Mouse (Mus musculus) thymus, postnatal 25 days (tissue): Measurements from ENCODE around the gene Ube2m.

Experiments
- DNase-seq: peaks from one replicate; pipeline ENCODE4 v3.0.0; 2022

Gene Ube2m

DNA sequence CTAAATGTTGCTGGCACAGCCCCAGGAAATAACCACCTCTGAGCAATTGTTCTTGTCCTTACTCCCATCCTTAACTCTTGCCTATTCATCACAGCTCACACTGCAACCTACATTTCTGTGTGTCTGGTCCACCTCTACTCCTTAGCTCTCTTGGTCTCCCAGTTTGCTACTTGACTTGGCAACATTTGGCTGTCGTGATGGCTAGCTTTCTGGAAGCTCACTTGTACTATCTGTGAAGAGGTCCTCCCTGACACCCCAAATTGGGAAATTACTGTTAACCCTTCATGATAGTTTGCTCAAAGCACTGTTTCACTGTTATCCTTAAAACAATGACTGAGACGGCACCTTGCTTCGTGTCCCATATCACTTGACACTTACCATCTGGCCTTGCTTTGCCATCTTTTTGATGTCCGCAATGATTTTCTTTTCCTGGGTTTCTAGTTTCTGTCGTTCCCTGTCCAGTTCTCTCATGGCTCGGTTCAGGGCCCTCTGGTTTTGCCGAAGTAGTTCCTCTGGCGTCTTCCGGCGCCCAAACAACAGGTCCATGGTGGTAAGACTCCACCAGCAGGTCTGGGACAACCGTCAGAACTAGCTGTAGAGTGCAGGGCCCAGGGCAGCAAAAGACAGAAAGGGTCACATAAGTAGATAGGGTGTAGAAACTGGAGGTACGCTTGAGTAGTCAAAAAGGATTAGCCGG, 4.5 kb downstream of the Ube2m start:
- no peak for DNase-seq

DNA sequence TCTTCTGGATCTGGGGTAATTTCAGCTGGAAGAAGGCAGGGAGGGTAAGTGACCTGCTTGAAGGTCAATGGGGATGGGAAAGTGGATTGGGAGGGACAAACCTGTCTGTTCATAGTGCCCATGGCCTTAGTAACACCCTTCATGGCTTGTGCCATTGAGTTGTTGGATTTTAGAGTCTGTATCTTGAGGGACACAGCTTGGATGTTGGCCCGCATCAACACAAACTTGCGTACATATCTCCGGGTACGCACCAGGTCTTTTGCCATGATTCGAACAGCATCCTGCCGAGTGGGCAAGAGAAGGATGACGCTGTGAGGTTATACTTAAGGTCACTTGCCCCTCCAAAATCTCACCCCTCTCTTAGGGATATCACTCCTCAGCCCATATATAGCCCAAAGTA, 5.5 kb downstream of the Ube2m start:
- no peak for DNase-seq

DNA sequence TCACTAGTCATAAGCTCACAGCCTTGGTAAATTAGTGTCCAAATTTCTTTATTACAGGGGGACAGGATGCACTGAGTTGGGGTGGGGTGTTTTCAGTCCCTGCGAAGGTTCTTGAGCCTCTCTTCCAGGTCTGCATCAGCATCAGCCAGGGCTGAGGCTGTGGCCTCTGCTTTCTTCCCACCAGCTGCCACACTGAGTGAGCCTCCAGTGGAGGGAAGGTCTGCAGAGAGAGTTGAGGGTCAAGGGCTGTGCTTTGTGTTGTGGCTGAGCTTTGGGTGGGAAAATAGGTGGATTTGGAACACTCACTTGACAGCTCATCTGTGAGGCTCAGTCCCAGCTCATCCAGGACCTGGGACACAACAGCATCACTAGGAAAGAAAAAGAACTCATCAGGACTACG, 6.1 kb downstream of the Ube2m start:
- DNase-seq = no peak

DNA sequence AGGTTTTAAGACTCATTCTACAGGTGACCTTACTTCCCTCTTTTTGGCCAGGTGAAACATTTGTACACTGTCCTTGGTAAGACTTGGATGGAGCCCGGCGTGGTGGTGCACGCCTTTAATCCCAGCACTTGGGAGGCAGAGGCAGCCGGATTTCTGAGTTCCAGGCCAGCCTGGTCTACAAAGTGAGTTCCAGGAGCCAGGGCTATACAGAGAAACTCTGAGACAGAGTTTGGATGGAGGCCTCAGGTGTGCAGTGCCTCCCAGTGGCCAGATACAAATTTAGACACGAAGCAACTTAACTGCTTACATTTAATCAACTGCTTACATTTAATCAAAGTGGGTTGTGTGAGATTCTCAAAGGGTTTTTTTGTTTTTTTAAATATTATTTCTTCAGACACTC, 7.0 kb downstream of the Ube2m start:
- no peak for DNase-seq

DNA sequence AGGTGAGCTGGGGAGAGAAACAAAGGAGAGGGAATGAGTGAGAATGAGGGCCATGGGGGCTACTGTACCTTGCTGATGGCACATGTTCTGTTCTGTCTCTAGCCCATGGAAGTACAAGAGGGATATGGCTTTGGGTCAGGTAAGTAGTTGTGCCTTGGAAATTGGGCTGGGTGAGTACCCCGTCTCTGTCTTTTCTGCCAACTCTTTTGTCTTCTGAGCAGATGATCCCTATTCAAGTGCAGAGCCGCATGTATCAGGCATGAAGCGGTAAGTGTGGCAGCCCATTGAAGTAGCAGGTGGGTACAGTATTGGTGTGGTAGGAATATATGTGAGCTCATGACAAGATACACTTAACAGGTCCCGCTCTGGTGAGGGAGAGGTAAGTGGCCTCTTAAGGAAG, 9.1 kb downstream of the Ube2m start:
- no peak for DNase-seq

GRCm38 (mm10) chr7:13025511-13026112, 12.5 kb downstream of the Ube2m start:
- DNase-seq = no peak

GRCm38 (mm10) chr7:13024805-13025204, 13.3 kb downstream of the Ube2m start:
- peak; percentile 83 for DNase-seq

- DNase-seq = peak; percentile 96
Measured at GRCm38 (mm10) chr7:13023928-13024731, 13.9 kb downstream of the Ube2m start.

GRCm38 (mm10) chr7:13022773-13023535, 15.1 kb downstream of the Ube2m start:
- peak; percentile 79 for DNase-seq

GRCm38 (mm10) chr7:13015217-13015616, 22.9 kb downstream of the Ube2m start:
- no peak for DNase-seq

- DNase-seq = no peak
Measured at GRCm38 (mm10) chr7:13014275-13014839, 23.7 kb downstream of the Ube2m start.

DNA sequence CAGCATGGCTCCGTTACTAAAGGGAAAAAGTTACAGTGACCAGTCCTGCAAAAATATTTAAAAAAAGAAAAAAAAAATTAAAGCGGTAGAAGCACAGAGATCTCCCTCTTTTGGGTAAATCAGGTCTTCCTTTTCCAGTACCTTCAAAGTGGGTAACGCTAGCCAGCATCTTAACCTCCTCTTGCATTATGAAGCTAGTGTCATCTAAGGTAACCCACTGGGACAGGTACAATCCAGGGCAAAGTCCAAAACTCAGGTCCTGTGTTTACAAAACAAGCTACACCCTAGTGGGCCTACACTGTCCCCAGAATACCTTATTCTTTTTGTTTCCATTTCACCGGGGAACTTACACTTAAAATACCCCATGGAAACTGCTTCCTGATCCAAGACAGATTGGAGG, 24.4 kb downstream of the Ube2m start:
- no peak for DNase-seq

GRCm38 (mm10) chr7:13010005-13010908, 27.8 kb downstream of the Ube2m start, which contains the start of gene Zbtb45:
Gene Zbtb45, minus strand, starts transcription at chr7:13010034.
- no peak for DNase-seq

DNA sequence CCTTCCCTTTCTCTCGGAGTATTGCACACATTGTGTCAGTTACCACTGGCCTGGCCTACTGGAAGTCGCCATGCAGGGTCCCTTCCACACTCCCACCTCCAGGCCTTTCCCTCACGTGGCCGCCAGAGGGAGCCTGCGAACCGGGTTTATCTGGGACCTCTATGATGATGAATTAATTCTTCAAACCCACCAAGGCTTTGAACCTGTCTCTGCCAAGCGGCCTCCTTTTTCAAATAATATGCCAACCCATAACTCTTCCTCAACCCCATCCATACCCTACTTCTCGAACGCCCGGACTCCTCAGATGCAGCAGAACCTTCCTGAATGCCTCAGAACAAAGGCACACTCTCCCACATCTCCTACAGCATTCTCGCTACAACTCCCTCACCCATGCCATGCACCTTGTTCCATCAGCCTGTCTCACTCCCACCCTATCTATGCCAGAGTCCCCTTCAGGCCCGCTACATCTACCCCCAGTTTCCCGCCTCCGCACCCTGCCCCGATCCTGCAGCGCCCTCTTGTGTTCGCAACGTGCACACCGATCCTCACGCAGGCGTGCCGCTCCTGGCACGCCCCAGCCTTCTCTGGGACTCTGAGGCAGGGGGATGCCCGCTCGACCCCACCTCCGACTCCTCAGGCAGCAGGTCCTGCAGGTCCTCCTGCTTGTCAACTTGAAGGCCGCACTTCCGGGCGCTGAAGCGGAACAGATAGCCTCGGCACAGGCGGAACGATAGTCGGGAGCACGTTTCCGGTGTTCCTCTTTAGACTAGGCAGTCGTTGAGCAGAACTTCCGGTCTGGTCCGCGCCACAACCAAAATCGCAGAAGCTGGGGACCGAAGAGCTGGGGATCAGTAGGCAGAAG, 28.7 kb downstream of the Ube2m start:
- peak; percentile 93 for DNase-seq

GRCm38 (mm10) chr7:13007341-13008092, 30.6 kb downstream of the Ube2m start:
- no peak for DNase-seq

DNA sequence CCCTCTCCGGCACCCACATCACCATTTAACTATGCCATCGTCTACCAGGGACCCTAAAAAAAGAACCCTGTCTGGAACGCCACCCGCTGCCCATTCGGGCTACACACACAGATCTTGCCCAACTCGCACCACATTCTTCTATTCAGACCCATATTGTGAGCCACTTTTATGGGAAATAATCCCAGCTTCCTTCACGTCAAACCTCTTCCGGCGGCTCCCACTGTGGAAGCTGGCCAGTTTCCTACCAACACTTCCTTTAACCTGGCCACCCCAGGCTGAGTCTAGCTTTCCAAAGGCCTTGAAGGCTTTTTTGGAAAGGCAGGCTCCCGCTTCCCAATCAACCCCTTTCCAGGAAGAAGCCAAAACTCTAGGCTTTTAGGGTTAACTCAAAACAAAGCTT, 31.5 kb downstream of the Ube2m start:
- no peak for DNase-seq

DNA sequence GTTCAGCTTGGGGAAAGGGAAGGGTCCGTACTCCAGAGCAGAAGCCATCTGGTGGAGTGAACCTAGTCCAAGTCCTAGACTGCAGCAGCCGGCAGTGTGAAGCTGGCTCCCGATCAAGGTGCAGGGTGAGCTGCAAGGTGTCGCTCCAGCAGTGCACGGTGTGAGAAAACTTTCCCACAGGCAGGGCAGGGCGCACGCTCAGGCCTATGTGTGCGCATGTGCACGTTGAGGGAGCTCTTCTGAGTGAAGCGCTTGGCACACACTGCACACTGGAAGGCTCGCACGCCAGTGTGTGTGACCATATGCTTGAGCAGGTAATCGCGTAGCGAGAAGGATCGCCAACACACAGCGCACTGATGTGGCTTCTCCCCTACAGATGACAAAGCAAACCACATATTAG, 32.1 kb downstream of the Ube2m start:
- no peak for DNase-seq

- no peak for DNase-seq
Measured at GRCm38 (mm10) chr7:13003380-13003779, 34.7 kb downstream of the Ube2m start.

DNA sequence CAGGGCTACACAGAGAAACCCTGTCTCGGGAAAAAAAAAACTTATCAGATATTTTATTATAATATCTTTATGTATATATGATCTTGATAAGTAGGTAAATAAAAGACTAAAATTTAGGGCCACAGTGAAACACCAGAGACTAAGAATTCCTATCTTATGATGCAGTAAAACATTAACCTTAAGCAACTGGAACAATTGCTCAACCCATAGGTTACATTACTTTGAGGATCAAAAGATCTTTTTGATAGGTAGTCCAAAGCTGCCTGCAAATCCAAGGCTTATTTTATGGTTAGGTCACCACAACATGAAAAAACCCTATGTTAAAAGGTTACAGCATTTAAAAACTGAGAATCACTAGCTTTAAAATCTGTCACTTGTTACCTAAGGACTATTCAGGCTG, 36.5 kb downstream of the Ube2m start:
- no peak for DNase-seq

- DNase-seq = no peak
Measured at GRCm38 (mm10) chr7:12998851-12999250, 39.2 kb downstream of the Ube2m start, which contains the start of gene Trim28. Gene Trim28, plus strand, starts transcription at chr7:12999114.
